Mouse (Mus musculus): Measurements from ENCODE around the gene Axin2.

The Axin2 gene

GRCm38 (mm10) chr11:108906590-108907254 lies 13.4 kb upstream of the Axin2 start:
- no peak for DNase-seq

DNA sequence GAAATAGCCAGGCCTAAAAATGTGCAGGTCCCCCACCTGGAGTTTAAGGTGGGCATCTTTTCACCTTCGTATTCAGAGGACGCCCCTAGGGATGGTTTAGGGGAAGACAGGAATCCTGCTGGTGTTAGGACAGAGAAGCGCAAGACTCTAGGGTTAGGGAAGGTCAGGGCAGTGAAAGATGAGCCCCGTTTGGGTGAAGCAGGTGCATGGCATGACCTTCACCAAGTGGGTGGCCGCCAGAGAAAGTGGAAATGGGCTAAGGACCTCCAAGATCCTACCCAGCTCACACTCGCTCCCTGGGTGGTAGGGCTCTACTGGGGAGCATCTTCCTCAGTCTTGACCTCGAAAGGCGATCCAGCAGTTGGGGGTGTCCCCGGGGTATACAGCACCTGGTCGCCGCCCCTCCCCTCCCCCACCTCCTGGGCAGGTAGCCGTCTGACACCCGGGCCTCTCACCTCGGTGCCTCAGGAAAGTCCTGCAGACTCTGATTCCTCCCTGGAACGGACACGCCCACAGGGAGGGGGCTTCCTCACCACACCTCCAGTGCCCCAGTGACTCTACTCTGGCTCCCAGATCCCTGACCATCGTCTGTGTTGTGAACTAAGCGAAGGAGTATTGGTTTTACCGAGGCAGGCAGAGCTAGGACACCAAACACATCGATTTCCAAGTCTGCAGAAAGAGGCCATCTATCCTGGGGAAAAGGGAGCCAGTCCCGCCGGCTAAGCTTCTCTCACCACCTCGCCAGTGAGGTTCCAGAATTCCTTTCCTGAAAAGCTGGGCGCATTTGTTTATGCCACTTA lies 10.6 kb upstream of the Axin2 start:
- no peak for DNase-seq

- DNase-seq = no peak
Observed at GRCm38 (mm10) chr11:108910328-108910886, 9.7 kb upstream of the Axin2 start.

DNA sequence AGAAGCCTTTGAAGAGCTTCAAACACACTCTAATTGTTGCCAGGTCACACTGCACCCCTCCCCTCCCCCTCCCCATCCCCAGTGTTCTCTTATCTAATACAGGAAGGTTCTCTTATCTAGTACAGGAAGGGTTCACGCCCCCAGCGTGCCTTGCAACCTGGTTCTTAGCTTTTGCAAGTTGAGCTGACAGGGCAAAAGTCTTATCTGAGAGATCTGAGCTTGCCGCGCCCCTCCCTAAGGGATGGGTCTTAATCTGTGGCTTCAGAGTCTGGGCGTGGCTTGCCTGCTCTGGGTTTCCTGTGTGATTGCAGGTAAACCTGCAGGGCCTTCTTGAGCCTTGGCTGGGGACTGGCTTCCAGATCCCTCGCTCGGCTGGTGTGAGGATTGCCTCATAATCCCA lies 9.2 kb upstream of the Axin2 start:
- no peak for DNase-seq

DNA sequence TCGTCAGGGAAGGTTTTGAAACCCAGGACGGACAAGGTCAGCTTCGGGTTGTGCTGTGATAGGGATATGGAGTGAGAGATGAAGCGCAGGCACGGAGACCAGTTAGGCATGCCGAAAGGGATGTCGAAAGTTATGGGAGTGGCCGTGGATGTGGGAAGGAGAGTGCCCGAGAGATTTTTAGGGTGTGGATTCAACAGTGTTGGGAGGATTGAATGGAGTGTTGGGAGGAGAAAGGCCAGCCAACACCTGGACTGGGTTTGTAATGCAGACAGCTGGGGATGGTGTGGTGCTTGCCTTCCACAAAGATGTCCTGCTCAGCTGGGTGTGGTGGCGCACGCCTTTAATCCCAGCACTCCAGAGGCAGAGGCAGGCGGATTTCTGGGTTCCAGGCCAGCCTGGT lies 8.0 kb upstream of the Axin2 start:
- no peak for DNase-seq

DNA sequence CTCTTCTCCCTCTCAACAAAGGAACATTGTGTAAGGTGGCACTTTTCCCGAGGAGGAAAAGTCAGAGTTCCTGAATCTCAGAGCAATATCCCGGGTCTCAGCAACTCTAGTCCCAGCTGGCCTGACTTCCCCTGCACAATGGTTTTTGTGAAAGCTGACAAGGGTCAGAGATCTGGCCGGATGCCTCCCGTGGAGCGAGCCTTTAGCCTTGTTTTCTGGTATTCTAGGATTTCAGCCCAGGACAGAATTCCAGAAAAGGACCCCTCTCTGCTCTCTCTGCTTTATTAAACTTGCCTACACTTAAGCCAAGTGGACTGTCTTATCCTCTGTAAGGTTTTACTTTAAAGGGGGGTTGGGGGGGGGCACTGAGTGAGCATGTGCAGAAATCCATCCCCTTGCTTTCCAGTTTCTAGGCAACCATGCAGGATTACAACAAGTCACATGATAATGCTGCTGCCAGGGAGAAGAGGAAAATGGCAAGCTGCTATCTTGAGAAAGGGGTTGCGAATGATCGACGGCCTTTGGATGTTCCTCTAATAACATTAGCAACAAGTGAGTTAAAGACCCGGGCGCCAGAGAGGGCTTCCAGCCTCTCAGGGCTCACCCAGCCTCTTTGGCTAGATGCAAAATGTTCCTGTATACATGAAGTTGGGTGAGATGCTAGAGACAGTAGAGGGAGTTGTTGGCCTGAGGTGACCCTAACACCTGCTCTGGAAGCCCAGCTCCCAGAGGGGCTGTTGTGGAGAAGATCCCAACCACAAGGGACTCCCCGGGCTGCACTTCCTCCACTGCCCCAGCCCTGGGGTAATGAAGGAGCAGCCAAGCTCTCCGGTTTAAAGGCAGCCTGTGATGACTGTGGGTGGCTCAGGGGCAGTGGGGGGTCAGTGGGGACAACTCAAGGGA lies 2.5 kb upstream of the Axin2 start:
- DNase-seq = no peak

DNA sequence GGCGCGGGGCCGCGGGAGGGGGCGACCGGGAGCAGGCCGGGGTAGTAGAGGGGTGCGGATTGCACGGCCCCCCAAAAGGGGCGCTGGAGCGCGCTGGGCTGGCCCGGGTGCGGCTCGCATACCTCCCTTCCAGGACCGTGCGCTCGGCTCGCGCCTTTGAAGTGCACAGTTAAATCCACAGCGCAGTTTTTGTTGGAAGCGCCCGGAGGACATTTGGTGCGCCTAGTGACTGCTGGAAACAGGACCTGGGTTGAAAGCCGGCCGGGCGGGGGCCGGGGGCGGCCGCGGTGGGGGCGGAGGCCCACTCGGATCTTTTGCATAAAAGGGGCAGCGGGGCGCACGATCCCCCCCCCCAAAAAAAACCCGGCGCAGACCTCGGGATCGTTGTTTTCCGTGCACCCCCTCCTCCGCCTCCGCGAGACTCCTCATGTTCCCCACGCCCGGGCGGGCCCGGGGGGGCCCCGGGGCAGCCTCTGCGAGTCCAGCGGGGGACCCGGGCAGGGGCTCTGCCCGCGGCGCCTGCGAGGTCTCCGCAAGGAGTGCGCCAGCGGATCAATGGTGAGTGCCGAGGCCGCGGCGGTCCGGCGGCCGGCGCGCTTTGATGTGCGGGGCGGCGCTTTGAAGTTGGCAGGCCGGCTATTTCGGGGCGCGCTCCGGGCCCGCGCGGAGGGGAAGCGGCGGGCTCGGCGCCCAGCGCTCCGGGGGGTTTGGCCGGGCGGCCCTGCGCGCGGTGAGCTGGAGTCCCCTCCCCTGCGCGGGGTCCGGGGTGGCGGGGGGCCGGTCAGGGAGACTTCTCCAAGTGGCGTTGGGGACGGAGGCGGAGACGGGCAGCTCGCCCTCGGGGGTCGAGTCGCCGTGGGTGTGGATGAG lies 722 bp downstream of the Axin2 start:
- peak; percentile 83 for DNase-seq

DNA sequence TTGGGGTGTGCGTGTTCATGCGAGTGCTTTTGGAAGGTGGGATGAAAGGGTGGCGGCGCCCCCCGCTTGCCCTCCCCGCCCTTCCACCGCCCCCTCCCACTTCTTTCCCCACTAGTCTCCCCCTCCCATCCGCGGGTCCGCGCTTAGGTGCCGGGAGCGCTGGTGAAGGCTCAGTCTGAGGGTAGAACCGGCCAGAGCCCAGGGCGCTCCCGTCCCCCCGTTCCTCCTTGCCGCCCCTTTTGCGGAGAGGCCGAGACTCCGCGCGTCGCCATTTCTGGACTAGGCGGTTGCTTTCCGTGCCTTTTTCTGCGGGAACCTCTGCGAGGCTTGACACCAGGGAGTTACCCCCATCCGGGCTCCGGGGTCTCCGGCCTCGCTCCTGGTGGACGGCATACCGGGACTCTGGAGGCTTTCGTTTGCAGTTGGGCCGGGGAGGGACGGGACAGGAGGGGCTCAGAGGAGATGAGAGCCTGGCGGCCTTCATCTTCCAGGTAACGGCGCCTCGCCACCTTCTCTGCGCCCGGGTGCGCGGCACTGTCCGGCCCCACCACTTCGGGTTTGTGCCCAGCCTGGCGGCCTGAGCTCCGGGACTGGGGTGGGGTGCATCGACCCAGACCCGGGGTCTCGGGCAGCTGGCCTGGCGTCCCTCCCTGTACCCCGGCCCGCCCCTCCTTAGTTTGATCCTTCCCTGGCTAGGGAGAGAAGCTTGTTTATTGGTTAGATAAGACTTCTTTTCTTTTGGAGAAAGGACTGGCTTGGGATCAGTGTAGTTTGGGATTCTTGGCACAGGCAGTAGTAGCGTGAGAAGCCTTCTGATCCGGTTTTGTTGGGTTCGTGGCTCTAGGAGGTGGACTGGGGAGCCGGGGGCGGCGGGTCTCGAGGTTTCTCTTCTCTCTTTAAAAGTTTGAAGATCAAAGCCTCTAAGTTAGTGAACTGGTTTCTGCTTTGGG lies 1.6 kb downstream of the Axin2 start:
- peak; percentile 51 for DNase-seq

DNA sequence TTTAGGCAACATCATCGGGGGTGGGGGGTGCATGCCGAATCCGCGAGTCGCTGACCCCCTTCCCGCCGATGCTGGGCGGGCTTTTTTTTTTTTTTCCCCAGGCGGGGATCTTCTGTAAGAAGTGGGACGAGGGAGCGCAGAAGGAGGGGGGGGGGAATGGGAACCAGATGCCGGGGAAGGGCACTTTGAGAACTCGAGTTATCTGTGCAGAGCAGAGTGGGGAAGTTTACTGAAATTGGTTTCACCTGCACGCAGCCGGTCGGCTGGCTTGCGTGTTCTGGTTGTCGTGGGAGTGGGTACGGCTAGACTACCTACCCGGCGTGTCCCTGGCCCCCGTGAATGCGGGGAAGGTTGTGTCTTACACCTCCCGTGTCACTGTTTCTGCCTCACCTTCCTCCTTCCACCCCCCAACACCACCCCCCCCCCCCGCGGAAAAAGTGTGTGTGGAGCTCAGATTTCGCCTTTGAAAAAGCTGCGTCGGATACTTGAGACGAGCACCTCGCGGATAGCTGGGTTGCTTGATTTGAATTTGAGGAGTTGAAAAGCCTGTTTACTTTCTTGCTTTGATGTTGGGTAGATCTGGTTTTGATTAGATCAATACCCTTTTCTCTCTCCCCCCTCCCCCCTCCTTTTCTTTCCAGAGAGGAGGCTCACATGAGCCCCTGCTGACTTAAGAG lies 2.5 kb downstream of the Axin2 start:
- no peak for DNase-seq

DNA sequence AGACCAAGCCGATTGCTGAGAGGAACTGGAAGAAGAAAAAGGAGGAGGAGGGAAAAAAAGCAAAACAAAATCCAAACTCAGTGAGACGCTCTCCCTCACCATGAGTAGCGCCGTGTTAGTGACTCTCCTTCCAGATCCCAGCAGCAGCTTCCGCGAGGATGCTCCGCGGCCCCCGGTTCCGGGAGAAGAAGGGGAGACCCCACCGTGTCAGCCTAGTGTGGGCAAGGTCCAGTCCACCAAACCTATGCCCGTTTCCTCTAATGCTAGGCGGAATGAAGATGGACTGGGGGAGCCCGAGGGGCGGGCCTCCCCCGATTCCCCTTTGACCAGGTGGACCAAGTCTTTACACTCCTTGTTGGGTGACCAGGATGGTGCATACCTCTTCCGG lies 3.0 kb downstream of the Axin2 start:
- DNase-seq = no peak

- DNase-seq = no peak
Observed at GRCm38 (mm10) chr11:108923781-108924180, 3.6 kb downstream of the Axin2 start.

DNA sequence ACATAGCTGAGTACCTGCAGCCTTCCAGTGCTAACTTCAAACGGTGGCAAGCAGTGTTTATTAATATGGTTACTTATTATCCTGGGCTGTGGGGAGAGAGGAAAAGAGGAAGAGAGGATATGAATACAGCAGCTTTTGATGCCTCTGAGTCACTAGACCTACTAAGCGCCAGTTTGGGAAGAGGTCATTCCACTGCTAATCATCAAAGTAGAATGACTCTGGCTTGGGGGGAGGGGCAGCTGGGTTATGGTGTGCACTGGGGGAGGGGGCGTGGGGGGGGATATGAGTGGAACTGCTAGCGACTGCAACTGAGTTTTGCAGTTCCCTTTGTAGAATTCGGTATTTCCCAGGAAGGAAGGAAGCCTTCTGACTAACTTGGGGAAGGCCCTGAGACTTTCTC lies 4.2 kb downstream of the Axin2 start:
- no peak for DNase-seq

GRCm38 (mm10) chr11:108925202-108925601 lies 5.1 kb downstream of the Axin2 start:
- DNase-seq = peak; percentile 80

- DNase-seq = no peak
Observed at GRCm38 (mm10) chr11:108925826-108926225, 5.7 kb downstream of the Axin2 start.

DNA sequence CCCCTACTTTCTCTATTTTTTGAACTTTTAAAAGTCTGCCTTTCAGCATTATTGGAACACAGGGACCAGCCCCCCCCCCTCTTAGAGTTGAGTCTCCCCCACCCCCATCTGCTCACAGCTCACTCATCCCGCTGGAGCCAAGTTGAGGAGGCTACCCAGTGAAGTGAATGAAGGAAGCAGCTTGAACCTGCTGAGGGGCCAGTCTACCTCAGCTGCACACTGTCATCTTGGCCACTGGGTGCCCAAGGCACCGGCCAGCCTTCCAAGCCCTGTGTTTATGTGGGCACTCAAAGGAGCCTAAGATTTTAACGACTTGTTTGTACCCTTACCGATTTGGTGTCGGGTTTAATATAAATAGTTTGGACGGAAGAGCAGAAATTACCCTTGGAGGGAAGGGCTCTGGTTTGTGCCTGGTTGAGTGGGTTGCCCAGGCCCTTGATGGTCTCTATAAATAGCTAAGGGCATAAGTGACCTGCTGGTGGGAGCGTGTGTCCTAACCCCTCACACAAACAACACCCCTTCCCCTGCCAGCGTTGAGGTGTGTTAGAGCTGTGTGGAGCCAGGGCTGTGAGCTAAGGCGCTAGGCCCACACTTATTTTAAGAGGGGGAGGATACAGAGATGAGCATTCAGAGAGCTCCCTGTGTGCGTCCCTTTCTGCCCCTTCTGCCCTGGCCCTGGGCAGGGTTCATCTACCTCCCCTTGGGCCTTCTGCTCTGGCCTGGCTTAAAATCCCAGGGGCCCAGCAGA lies 6.4 kb downstream of the Axin2 start:
- no peak for DNase-seq

DNA sequence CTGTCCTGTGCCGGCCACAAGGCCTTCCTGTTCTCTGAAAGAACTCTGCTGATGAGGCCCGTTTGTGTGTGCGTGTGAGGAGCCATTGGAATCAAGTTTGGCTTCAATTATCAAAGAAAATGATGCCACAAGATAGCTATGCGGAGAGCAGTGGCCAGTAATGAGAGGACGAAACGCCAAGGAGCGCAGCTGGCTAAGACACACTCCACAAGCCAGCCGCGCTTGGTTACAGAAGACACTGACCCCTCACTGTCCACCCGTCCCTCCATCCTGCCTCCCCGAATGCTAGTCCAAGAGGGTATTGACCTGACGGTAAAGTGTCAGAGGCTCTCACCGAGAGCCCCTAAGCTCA lies 6.9 kb downstream of the Axin2 start:
- DNase-seq = no peak

DNA sequence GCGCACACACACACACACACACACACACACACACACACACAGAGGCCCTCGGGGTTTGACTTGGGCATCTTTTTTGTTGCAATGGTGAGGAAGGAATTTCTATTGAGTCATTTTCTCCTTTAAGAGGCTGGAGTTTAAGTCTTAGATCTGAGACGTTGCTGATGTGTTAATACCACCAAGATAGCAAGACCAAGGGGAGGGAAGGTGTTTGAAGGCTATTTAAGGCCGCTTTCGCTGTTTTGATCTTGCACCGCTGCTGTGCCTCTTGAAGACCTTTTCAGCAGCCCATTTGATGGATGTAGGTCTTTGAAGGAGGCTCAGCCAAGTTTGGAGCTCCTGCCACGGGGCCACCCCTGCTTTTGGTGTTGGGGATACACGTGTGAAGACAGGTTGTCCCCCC lies 7.9 kb downstream of the Axin2 start:
- no peak for DNase-seq

GRCm38 (mm10) chr11:108928752-108929151 lies 8.6 kb downstream of the Axin2 start:
- no peak for DNase-seq

- no peak for DNase-seq
Observed at GRCm38 (mm10) chr11:108929176-108929575, 9.0 kb downstream of the Axin2 start.

DNA sequence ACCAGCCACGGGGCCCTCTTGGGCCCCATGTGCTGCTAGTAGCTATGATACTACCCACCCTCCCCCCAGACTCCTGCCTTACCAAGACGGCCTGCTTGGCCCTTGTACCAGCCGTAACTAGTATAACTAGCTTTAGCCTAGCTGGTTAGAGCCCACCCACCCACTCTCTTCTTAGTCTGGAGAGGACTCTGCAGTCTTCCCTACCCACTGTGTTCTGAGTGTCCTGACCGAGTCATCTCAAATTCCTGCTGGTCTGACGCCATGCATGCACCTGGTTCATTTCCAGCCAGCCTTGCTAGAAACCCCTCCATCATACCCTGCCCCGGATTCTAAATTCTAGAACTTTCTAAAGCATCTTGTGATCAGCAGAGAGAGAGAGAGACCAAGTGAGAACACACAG lies 9.6 kb downstream of the Axin2 start:
- no peak for DNase-seq

Data from cerebellum, adult 9-11 months (tissue).